Mouse (Mus musculus) spleen, postnatal 36 days (tissue): ENCODE measurements around the gene Phc3.
"Not testable (repeated sequence)": the region's sequence is repeated elsewhere in the genome, so short reads cannot be mapped to it uniquely, and the experiment has no call there.

ENCODE experiments used
- DNase-seq, 2 experiments: peaks; one replicate each; pipeline ENCODE4 v3.0.0; 2022; ENCODE audit warnings: low spot score in 2 of 2, mixed read lengths in 1 of 2

Gene Phc3

DNA sequence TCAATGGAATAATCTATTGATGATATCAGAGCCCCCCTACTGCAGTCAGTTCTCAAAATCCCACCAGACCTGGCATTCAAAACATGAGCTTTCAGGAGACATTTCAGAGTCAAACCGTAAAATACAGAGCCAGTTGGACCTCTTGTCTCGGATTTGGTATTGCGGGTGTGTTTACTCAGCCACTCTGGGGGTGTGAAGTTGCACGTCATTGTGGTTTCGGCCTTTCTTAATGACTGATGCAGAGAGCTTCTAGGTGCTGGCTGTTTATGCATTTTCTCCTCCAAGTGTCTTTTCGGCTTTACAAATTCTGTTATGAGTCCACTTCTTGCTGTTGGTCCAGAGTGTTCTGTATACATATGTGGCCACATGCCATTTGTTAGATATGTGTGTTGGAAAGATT is 92.5 kb downstream of the Phc3 start:
- DNase-seq = no peak

DNA sequence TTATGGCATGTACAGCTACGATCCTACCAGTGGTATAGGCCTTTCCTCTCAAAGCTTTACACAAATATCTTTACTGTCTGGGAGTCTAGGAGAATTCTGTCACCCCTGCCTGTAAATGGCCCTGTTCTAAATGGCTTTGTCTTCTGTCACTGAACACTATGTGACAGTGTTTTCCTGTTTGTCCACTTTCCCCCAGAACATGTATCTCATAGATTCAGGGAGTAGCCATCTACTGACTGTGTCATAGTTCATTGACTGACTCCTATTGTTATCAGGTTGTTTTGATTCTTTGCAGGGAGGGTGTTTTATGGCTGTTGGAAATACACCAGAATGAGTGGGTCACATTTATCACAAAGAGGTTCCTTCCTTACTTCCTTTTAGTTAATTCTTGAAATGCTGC is 99.2 kb downstream of the Phc3 start:
- DNase-seq = no peak

GRCm38 (mm10) chr3:30868625-30869024 is 100.6 kb downstream of the Phc3 start:
- DNase-seq = no peak

GRCm38 (mm10) chr3:30868176-30868575 is 101.0 kb downstream of the Phc3 start:
- no peak for DNase-seq

DNA sequence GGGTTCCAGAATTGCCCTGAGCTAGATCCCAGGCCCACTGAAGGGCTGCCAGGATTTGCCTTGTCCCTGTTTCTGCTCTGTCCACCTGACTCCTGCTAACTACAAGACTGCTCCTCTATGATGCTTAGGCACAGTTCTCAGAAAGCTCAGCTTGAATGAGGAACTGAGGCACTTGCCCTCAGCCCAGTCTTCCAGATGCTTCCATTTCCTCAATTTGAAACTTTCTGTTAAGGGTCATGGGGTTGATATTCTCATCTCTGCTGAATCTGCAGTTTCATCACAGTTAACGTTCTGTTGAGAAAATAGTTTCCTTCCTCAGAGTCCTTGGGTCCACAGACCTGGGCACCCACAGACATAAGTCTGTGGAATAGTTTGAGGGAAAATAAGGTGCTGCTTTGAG is 104.6 kb downstream of the Phc3 start:
- peak; percentile 6 to 32 for DNase-seq

- no peak for DNase-seq
Measured at GRCm38 (mm10) chr3:30863712-30864435, 105.3 kb downstream of the Phc3 start.

- DNase-seq = no peak
Measured at GRCm38 (mm10) chr3:30860705-30861104, 108.5 kb downstream of the Phc3 start.

DNA sequence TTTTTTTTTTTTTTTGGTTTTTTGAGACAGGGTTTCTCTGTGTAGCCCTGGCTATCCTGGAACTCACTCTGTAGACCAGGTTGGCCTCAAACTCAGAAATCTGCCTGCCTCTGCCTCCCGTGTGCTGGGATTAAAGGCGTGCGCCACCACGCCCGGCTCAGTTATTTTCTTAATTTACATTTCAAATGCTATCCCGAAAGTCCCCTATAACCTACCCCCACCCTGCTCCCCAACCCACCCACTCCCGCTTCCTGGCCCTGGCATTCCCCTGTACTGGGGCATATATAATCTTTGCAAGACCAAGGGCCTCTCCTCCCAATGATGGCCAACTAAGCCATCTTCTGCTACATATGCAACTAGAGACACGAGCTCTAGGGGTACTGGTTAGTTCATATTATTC is 109.6 kb downstream of the Phc3 start:
- not testable (repeated sequence) for DNase-seq

DNA sequence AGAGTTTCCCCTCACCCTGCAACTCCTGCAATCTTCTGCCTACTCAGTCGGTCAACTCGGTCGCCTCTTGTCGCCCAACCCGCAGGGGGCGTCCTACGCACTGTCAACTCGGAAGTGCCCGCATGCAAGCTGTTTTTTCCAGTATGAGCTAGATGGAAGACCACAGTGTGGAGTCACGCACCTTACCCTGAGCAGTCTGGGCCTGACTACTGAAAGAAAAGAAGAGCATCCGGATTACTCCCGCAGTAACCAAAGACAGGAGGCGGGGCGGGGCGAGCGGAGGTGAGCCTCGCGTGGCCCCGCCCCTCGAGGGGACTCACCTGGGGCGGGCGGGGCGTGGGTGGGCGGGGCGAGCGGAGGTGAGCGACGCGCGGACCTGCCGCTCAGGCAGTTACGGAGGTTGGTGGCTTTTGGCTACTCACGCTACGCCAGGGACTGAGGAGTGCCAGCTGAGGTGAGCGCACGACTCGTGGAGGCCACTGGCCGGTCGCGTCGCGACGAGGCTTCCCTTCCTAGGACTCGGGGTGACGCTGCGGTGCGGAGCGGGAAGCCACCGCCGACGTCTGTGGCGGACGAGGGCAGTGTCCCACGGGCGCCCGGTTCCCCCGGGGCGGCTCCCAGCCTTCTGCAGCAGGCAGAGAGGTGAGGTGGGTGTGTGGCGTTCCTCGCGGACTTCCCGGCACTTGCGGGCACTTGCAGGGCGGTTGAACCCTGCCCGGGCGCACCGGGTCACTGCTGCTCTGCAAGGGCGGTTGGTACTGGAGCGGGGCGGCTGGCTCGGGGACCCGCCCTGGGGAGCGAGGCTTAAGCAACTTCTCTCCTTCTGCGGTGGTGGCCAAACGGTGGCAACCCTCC is 113.4 kb downstream of the Phc3 start, which contains the start of gene Gpr160:
Gene Gpr160 (plus strand): TSS at position 347 of the 855 bp plus-strand sequence.
- peak; percentile 45 to 62 for DNase-seq

- no peak for DNase-seq
Measured at GRCm38 (mm10) chr3:30853596-30853995, 115.6 kb downstream of the Phc3 start.

- DNase-seq = no peak
Measured at GRCm38 (mm10) chr3:30851422-30851821, 117.8 kb downstream of the Phc3 start.
